Mouse (Mus musculus) left cerebral cortex, postnatal 4 days (tissue): ENCODE measurements around the gene Cacfd1. TPM values are rescaled to one million over a fixed set of nuclear protein-coding genes. Genes with fewer than 3 reads are reported as not detected.

Source experiments
- DNase-seq: peaks from one replicate; pipeline ENCODE4 v3.0.0-alpha.2; 2022
- intact Hi-C: fragments of 180-260 bp; cut with DNase I; formaldehyde crosslinking; loops from one replicate; pipeline ENCODE4 v1.15.1; 2025
- total RNA-seq, 2 experiments: library from RNA; stranded (reverse); gene quantifications; 2 replicates each; pipeline ENCODE4 v1.2.3; 2021

The Cacfd1 gene
- total RNA-seq, 2 experiments from 2014 or later: 73.1 to 80.5 TPM

DNA sequence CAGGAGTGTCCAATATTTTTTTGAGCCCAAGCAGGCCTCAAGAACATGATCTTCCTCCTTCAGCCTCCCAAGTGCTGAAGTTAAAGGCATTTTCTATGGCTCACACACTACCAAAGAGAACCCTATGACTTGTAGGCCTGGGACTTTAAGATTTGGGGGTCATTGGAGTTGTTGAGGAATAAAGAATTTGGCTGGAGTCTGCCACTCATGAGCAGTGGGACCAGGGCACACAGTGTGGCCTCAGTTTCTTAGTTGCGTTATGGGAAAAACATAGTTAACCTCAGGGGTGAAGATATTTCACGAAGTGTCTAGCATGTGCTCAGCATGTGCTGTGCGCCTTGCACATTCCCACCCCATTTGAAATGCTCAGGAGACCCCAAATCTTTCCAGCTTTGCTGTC lies 16.6 kb downstream of the Cacfd1 start:
- no peak for DNase-seq
- intact Hi-C loops: no loop called here

DNA sequence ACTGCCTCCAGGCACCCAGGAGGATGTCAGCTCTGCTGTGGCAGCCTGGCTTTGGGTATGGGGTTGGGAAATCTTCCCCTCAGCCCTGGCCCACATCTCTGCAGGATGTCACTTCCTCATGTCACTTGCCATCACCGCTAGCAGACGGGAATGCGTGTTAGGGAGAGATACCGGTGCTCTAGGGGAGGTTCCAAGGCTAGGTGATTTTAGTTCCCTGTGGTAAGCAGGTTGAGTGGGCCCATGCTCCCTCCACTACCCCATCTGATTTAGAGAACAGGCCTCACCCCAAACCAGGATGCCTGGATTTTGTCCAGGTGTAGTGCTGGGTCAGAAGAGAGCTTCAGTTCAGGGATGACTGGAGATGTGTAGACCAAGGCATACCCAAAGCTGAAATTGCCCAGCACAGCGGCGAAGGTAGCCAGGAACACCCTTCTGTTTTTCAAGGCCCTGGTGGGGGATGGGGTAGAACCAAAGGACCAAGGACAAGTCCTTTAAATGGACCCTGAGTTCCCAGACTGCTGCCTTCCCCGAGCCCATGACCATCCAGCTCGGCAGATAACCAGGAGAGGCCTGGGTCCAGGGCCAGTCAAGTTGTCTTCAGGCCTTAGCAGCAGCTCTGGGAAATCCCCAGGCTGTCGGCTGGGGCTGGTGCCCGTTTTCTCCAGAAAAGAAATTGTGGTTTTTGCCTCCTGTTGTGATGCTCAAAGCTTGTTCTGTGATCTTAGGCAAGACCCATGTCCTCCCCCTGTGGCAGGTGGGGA lies 17.3 kb downstream of the Cacfd1 start:
- intact Hi-C loops: no loop called here
- peak; percentile 32 for DNase-seq

DNA sequence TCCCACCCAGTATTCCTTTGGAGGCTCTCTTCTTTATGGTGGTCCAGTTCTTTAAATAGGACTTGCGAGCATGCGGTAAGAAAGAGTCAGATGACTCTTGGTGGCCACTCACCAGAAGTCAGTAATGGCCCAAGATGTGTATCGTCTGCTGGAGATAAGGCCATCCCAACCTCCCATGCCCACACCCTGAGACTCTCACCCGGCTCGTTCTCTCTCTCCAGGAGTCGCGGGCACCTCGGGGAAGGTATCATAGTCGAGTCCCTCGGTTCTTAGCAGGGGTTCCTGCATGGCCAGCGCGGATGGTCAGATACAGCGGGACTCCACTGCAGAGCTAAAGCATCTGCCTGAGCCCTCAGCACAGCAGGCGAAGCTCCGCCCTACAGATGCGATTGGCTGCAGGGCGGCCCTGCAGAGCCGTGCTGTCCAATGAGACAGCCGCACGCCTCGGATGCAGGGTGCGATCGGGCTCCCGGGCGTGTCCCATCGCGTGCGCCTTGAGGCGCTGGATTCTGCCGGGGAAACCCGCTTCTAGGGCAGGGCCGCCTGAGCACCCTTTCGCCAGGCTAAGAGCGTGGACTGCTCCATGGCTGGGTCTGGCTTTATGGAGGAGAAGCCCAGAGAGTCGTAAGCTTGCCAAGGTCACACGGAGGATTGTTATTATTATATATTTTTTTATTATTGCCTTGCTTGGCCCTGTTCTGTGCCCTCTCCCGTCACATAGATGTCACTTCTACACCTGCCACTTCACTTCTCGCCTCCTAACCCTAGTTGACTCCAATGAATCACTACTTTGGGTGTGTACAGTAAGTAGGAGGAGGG lies 18.1 kb downstream of the Cacfd1 start, which contains the start of gene Slc2a6:
TSS of gene Slc2a6 (minus strand) at position 381 of the 819 bp plus-strand sequence.
- intact Hi-C loops: no loop called here
- peak; percentile 85 for DNase-seq

DNA sequence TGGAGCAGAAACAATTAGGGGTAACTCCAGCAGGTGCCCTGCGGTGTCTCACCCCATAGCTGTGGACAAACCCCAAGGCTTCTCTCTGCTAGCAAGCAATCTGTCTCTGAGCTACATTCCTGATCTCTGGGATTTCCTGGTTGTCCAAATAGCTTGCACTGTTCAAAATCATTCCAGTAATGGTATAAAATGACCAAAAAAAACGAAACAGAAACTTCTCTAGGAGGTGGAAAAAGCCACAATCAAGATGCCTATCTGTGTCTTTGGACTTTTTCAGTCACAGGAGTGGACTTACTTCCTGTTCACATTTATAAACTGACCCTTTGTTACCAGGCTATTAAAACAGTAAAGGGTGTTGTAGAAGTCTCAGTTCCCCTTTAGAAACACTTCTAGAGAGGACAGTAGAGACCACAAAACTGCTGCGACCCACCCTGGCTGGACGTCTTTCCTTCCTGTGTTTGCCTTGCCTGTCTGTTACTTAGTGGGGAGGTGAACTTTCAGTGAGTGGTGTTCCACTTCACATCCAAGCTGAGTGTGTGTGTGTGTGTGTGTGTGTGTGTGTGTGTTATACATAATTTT lies 18.8 kb downstream of the Cacfd1 start:
- intact Hi-C loops: no loop called here
- DNase-seq: no peak

DNA sequence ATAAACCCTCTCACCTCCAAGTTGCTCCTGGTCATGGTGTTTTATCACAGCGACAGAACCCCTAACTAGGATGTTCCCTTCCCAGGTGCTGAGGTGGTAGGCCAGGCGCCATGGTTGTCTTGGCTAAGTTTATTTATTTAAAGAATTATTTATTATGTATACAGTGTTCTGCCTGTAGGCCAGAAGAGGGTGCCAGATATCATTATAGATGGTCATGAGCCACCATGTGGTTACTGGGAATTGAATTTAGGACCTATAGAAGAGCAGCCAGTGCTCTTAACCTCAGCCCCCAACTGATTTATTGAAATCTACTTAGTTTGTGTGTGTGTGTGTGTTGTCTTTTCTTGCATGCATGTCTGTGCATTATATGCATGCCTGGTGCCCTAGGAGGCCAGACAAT lies 22.6 kb downstream of the Cacfd1 start:
- no peak for DNase-seq
- intact Hi-C loops: loop anchor here (10.0 kb wide), 1 partner anchor 98 kb away; the partner anchor contains the start of genes Stkld1 and Surf4

DNA sequence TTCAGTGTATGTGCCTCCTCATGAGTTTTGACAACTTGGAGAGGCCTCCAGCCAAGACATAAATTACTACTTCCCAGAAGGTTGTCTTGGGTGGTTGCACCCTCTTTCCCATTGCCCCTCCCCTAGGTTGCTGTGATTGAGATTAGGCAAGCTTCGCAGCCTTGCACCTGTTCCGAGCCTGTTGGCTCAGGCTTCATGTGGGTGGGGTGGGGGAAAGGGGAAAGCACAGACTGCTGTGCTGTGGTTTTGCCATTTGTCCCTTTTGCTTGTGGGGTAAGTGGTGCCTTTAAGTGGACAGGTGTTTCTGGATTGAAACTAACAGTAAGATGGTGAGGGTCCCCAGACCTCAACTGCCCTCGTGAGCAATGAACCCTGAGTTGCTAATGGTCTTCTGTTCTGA lies 26.3 kb downstream of the Cacfd1 start:
- DNase-seq: no peak
- intact Hi-C loops: loop anchor here (10.0 kb wide), 1 partner anchor 101 kb away; the partner anchor contains the start of genes Stkld1 and Surf4

DNA sequence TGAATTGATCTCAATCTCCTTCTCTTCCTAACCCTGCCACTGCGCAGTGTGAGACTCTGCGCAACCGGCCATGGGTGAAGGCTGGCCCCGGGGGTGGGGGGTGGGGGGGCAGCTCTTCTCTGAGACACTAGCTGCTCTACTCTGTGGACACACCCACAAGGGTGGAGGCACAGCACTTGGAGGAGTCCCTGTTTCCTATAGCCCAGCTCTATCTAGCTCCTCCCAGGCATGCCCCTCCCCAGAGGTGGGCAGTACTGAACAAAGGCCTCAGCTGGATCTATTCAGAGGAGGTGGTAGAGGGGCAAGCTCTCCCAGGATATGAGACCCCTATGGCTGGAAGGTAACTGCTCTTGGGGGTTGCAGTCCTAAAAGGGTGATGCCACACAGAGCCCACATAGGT lies 27.3 kb downstream of the Cacfd1 start:
- intact Hi-C loops: loop anchor here (10.0 kb wide), 1 partner anchor 102 kb away; the partner anchor contains the start of genes Stkld1 and Surf4
- no peak for DNase-seq

DNA sequence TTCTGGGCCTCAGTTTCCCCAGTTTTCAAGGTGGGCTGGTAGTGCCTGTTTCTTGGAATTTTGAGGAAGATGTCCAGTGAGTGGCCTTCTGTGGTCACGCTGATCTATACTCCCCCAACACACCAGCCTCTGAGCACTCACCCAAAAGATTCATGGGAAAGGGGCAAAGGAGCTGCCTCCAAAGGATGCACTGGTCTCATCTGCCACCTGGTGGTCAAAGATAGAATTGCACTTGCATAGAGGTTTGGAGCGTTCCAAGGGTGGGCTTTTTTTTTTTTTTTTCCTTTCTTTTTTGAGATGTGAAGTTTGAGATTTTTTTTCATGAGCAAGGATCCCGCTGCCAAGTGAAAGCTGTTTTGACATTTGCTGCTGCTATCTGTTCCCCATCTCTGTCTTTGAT lies 28.9 kb downstream of the Cacfd1 start:
- DNase-seq: peak; percentile 83
- intact Hi-C loops: loop anchor here (10.0 kb wide), 1 partner anchor 104 kb away; the partner anchor contains the start of genes Stkld1 and Surf4

DNA sequence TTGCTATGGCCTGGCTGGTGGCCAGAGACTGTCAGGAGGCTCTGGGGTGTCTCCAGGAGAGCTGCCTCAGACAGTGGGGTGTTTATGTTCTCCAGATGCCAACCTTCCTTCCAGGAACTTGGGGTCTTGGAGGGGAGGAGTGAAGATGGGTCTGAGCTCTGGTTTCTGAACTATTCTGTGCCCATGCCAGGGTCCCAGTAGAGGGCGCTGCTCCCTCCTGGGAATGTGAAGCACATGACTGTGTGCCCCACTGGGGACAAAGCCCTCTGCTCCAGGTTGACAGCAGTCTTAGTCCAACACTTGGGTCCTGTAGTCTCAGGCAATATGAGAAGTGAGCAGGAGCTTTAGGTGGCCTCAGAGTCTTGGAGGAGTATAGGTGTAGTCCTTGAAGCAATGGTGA lies 29.6 kb downstream of the Cacfd1 start:
- DNase-seq: no peak
- intact Hi-C loops: loop anchor here (10.0 kb wide), 1 partner anchor 104 kb away; the partner anchor contains the start of genes Stkld1 and Surf4

DNA sequence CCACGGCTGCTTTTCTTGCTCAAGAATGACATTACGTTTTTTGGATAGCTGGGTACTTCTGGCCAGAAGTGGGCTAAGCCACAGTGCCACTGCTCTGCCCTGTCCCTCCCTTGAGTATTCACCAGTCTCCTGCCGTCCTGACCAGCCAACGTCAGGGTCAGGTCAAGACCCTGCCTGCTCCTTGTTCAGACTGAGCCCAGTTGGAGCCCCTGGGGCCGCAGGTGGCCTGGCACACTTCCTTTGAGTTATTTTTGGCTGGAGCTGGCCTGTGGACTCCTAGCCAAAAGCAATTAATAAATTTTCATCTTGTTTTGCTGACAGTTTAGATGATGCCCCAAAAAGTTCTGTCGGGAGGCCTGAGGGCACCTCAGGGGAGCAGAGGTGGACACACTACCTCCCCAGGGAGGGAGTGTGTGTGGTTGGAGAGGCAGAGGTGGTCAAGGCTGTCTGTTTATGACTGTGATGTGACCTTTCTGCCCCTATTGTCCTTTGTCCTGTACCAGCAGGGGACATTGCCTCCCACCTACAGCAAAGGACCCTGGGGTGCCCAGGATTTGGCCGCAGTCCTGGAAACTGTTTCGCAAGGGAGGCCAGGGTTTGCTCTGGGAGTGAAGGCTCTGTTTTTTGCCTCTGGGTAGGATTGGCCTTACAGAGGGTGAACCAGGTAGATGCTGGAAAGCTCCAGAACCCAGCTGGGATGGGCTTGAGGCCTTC lies 32.6 kb downstream of the Cacfd1 start:
- DNase-seq: no peak
- intact Hi-C loops: loop anchor here (5.0 to 10.0 kb wide), 2 partner anchors 195 to 397 kb away; no protein-coding TSS in a partner anchor

DNA sequence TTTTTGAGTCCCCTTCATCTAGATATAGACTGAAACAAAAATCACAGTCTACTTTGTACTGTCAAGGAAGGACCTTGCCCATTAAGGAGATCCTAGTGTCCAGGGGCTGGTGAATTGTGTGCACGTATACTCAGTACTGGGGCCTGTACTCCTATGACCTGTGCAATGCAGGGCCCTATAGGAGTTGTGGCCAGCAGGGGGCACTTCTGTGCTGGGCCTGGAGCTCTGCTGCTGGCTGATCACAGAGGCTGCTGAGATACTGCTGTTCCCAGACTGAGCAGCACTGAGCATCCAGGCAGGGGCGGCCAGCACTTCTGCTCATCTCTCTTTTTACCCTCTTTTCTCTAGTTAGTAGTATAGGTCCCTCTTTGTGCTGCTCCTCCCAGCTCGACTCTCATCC lies 33.7 kb downstream of the Cacfd1 start:
- intact Hi-C loops: loop anchor here (5.0 to 10.0 kb wide), 2 partner anchors 194 to 399 kb away; no protein-coding TSS in a partner anchor
- DNase-seq: peak; percentile 90

DNA sequence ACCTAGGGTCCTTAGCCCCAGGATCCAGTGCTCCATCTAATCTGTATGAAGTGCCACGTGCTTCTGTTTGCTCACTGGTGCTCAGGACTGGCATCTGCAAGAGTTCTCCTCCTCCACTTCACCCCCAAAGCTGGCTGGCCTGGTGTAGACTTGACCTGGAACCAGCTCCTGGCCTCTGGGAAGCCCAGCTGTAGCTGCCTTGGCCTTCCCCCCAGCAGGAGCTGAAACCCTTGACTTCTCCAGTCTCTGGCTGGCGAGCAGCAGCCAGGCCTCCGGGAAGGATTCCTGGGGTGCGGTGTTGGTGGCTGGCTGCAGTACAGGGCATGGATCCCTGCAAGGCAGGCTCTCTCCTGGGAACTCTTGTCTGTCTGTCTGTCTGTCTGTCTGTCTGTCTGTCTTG lies 34.4 kb downstream of the Cacfd1 start:
- no peak for DNase-seq
- intact Hi-C loops: loop anchor here (5.0 to 10.0 kb wide), 2 partner anchors 193 to 399 kb away; no protein-coding TSS in a partner anchor

DNA sequence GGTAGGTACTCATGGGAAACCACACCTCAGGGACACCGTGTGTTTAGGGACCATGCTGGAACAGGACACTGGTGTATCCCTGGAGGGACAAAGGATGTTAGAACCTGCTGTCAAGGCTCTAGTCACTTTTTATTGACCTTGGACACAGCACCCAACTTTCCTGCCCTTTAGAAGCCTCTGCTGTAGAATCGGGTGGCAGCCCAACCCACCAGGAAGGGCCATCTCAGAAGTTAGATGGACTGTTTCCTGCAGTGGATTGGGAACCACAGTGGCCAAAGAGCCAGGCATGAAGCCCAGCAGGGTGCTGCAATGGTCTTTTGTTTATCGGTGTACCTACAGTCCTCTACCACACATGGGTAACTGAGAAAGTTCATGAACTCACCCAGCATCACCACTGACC lies 34.9 kb downstream of the Cacfd1 start:
- no peak for DNase-seq
- intact Hi-C loops: loop anchor here (5.0 to 10.0 kb wide), 2 partner anchors 193 to 400 kb away; no protein-coding TSS in a partner anchor

DNA sequence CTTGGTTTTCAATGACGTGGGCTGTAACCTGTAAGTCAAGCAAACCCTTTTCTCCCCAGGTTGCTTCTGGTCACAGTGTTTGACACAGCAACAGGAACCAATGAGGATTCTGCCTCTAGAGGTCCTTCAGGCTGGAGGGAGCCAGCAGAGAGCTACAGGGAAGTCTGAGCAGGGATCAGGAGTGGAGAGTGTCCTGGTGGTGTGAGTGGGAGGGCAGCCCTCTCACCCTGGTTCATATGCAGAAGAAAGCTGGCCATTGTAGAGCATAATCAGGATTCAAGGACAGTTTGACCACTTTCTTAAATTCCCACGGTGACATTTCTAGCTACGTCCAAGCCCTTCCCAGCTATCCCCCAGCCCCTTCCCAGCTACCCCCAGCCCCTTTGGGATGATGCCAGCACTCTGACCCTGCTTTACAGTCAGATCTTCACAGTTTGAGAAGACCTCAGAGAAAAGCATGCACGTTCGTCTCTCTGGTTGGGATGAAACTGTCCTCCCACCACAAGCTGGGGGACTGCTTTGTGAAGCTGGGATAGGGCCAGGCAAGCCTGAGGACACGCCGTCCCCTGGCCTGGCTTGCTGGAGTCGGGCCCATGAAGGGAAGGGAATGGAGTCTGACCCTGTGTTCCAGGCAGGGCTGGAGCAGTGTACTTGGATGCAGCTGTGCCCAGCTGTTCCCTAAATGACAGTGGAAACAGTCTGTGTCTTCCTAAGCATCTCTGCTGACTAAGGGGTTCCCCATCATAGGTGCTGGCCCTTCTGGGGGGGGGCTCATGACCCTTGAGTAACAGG lies 36.4 kb downstream of the Cacfd1 start:
- DNase-seq: peak; percentile 43
- intact Hi-C loops: loop anchor here (10.0 kb wide), 1 partner anchor 401 kb away; no protein-coding TSS in a partner anchor

DNA sequence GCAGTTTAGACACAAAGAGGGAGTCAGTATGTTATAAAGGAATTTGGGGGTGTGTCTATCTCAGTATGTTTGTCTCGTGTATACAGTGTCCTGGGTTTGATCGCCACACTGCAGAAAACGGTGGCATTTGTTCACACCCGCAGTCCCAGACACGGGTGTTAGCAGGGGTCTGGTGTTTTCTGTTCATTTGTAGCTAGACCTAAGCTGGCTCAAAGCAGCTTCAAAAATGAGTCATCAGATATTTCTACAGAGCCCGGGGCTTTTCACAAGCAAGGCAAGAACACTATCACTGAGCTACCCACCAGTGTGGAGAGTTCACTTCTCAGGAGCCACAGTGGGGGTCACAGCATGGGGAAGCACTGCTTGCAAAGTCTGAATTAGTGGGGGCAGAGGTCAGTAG lies 39.7 kb downstream of the Cacfd1 start:
- intact Hi-C loops: loop anchor here (10.0 kb wide), 1 partner anchor 405 kb away; no protein-coding TSS in a partner anchor
- no peak for DNase-seq

DNA sequence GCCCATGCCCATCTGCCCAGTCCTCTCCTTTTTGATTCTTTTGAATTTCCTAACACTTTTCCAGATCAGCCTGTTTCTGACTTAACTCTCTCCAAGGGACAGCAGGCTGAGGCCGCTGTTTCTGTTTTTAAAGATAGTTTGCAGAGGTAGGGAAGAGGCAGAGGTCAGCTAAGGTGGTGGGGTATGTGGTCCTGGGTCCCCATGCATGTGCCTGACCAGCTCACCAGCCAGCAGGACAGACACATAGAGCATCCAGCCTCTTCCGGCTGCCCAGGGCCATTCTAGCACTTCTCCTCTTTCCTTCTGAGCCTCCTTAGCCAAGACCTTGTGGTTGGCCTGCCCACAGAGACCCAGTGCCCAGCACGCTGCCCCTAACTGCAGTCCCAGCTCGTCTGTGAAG lies 48.5 kb downstream of the Cacfd1 start:
- intact Hi-C loops: no loop called here
- DNase-seq: no peak

DNA sequence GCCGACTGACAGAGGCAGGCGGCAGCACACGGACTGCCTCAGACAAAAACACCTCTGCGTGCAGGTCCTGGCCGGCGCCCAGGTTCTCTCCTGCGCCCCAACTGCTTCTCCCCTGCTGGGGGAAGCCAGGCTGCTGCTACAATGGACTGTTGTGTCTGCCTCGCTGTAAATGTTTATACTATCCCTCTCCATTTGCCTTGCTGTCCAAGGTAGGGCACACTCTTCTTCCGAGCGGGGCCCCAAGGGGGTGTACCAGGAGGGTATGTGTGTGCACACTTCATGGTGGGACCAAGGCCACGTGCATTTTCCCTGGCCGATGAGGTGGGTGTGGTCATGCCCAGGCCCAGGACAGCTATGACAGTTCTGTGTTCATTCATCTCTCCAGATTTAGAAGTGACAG lies 49.0 kb downstream of the Cacfd1 start:
- DNase-seq: no peak
- intact Hi-C loops: no loop called here

DNA sequence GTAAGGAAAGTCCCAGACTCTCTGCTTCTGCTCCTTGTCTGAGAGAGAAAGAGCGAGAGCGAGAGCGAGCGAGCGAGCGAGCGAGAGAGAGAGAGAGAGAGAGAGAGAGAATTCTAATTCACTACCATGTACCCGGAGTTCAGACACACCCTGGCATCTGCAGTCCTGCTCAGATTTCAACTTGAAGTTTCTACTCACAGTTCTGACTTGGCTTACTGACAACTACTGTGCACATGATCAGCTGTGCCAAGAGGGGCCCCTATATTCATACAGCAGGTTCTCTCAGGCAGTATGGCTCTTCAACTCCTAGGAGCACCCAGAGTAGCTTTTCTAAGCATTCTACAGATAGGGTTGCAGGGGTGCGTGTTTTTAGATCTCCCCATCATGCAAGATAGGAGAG lies 49.5 kb downstream of the Cacfd1 start:
- intact Hi-C loops: no loop called here
- no peak for DNase-seq

DNA sequence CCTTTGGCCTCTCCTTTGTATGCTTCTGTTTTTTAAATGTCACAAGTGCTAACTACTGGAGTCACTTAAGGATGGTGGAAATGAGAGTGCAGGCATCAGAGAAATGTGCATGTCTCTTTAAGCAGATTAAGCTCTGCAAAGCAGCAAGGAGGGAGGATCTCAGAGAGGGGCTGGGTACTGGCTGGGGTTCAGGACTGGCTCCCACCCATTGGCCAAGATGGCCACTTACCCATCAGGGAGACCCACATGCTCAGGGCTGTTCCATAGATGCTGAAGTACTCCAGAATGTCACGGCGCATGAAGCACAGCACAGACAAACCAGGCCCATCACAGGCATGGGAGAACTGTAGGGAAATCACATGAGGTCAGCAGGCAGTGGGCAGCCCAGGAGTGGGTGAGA lies 57.4 kb downstream of the Cacfd1 start:
- DNase-seq: peak; percentile 53
- intact Hi-C loops: no loop called here
